Mouse (Mus musculus): ENCODE measurements at regions not wholly inside any gene's neighbourhood (a gene's known extent, or its start where the extent isn't known, plus 50 kb on each side); places are given as distances from the start of the nearest gene placed in this dataset.
A peak's percentile ranks its signal among the peaks of the same experiment; 100 is the strongest.

DNA sequence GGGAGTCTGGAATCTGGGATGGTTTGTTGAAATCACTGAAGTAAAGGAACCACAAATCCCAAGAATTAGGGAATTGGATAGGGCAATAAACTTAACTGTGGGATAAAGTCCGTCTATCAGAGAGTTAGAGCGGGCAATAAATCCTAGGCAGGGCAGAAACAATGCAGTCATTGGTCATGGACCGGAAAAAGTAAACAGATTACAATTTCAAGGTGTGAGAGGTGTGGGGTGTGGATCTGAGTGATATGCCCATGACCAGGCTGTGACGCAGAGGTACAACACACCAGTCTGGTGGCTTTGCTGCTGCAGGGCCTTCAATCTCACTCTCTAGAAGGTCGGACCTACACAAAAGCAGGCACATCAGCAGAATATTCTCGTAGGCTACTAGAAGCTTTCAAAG is 206.1 kb upstream of the Klf14 start:
- no peak for DNase-seq (ENCODE audit: low spot score)
- Histone ChIP-seq H3K9me3 (replicated peaks; ENCODE audit: low read length) (no peaks in the 10 kb centered on the region), H3K4me1 (replicated peaks; ENCODE audit: insufficient read depth, low read length) (no peaks in the 10 kb centered on the region), H3K9ac (ENCODE audit: low read depth, low read length) (no peak overlapping the region), H3K27ac (no peak overlapping the region), H3K36me3 (ENCODE audit: insufficient read depth, low read length) (no peaks in the 10 kb centered on the region), H3K4me3 (replicated peaks; ENCODE audit: low read depth, low read length) (no peak overlapping the region), H3K4me2 (ENCODE audit: low read length) (no peak overlapping the region), H3K27me3 (ENCODE audit: insufficient read depth, low read length) (no peaks in the 10 kb centered on the region)
- 55% methylated on average over 6 of the region's 6 CpGs for WGBS
- ATAC-seq (replicated peaks; ENCODE audit: low FRiP score, low read depth), result no peak
- TF ChIP-seq CTCF (IDR thresholded peaks at IDR 0.05; ENCODE audit: low read depth), result no peak

DNA sequence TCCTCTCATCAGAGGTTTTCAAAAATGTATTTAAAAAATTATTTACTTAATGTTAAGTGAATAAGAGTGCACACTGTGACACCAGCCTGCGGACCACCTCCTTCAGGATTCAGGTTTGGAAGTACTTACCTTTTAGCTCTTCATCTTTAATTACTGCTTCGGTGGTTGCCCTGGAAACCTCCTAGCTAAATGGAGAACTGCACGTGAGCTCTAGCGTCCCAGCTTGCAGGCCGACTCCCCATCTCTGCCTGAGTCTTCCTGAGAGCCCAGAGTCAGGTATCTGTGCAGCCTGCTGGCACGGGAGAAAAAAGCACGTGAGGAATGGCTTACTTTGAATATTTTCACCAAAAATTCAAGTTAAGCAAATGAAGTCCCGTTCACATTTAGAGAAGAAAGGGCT is 207.5 kb upstream of the Klf14 start:
- no peak for DNase-seq (ENCODE audit: low spot score)
- TF ChIP-seq CTCF (IDR thresholded peaks at IDR 0.05; ENCODE audit: low read depth), result no peak
- ATAC-seq (replicated peaks; ENCODE audit: low FRiP score, low read depth), result no peak
- no peaks in the 10 kb centered on the region for H3K36me3 ChIP-seq (ENCODE audit: insufficient read depth, low read length)
- H3K4me1 ChIP-seq (replicated peaks; ENCODE audit: insufficient read depth, low read length), result no peaks in the 10 kb centered on the region
- no peak overlapping the region for H3K9ac ChIP-seq (ENCODE audit: low read depth, low read length)
- no peaks in the 10 kb centered on the region for H3K9me3 ChIP-seq (replicated peaks; ENCODE audit: low read length)
- H3K27me3 ChIP-seq (ENCODE audit: insufficient read depth, low read length), result no peaks in the 10 kb centered on the region
- H3K27ac ChIP-seq, result no peak overlapping the region
- no peak overlapping the region for H3K4me2 ChIP-seq (ENCODE audit: low read length)
- WGBS, result 59% methylated on average over 8 of the region's 8 CpGs
- H3K4me3 ChIP-seq (replicated peaks; ENCODE audit: low read depth, low read length), result no peak overlapping the region

DNA sequence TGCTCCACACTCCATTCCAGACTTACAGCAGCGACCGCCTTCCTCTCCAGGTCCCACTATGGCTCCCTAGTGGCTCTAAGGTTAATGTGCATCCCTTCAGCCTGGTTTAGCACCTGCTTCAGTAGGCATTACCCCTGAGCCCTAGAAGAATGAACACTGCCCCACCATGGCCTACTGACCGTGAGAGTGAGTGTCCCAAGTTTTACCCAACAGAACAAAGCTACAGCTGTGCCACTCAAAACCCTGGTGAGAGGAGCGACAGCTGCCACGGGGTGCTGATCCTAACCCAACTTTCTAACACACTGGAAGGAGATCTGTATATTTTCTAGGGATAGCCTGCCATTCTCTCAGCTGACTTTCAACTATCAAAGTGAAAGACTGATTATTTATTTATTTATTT is 208.9 kb upstream of the Klf14 start:
- TF ChIP-seq CTCF (IDR thresholded peaks at IDR 0.05; ENCODE audit: low read depth), result no peak
- H3K4me3 ChIP-seq (replicated peaks; ENCODE audit: low read depth, low read length), result no peak overlapping the region
- ATAC-seq (replicated peaks; ENCODE audit: low FRiP score, low read depth) (no peak), DNase-seq (ENCODE audit: low spot score) (no peak)
- no peaks in the 10 kb centered on the region for H3K27me3 ChIP-seq (ENCODE audit: insufficient read depth, low read length)
- no peak overlapping the region for H3K4me2 ChIP-seq (ENCODE audit: low read length)
- H3K9me3 ChIP-seq (replicated peaks; ENCODE audit: low read length), result no peaks in the 10 kb centered on the region
- H3K27ac ChIP-seq, result no peak overlapping the region
- H3K36me3 ChIP-seq (ENCODE audit: insufficient read depth, low read length), result no peaks in the 10 kb centered on the region
- H3K4me1 ChIP-seq (replicated peaks; ENCODE audit: insufficient read depth, low read length), result no peaks in the 10 kb centered on the region
- H3K9ac ChIP-seq (ENCODE audit: low read depth, low read length), result no peak overlapping the region
- 93% methylated on average over 5 of the region's 5 CpGs for WGBS

DNA sequence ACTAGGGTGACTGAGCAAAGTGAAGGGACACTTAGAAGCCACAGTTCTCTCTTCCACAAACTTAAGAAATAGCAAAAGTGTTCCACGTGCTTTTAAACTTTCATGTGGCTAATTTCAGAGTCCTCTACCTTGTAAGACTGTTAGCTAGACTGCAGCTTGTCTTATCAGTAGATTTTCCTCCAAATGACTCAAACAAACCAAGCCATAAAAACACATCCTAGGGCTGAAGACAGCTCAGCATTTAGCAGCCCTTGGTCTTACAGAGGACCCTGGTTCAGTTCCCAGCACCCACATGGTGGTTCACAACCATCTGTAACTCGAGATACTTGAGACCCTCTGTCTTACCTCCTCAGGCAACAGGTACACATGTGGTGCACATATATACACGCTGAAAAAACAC is 209.9 kb upstream of the Klf14 start:
- H3K4me2 ChIP-seq (ENCODE audit: low read length), result no peak overlapping the region
- H3K9me3 ChIP-seq (replicated peaks; ENCODE audit: low read length), result no peaks in the 10 kb centered on the region
- TF ChIP-seq CTCF (IDR thresholded peaks at IDR 0.05; ENCODE audit: low read depth), result no peak
- no peaks in the 10 kb centered on the region for H3K36me3 ChIP-seq (ENCODE audit: insufficient read depth, low read length)
- no peak for DNase-seq (ENCODE audit: low spot score)
- H3K4me1 ChIP-seq (replicated peaks; ENCODE audit: insufficient read depth, low read length), result no peaks in the 10 kb centered on the region
- H3K27me3 ChIP-seq (ENCODE audit: insufficient read depth, low read length), result no peaks in the 10 kb centered on the region
- no peak overlapping the region for H3K27ac ChIP-seq
- no peak overlapping the region for H3K4me3 ChIP-seq (replicated peaks; ENCODE audit: low read depth, low read length)
- no peak overlapping the region for H3K9ac ChIP-seq (ENCODE audit: low read depth, low read length)
- ATAC-seq (replicated peaks; ENCODE audit: low FRiP score, low read depth), result no peak
- WGBS, result 91% methylated on average over 3 of the region's 3 CpGs

DNA sequence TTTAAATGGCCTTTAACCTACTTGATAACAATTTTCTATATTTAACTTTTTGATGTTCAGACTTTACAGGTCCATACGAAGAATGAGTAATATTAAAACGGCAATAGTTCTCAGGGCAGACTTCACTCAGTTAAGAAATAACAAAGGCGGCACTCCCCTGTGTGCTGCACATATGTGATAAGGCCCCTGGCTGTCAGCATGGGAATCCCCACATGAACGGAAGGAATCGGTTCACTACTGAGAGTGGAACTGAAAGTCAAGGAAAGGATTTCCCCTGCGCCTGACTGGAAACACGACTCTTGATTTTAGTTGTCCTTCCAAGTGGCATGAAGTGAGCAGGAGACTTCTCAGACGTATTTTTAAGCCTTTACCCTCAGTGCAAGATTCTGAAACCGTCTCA is 210.5 kb upstream of the Klf14 start:
- TF ChIP-seq CTCF (IDR thresholded peaks at IDR 0.05; ENCODE audit: low read depth), result no peak
- WGBS, result 68% methylated on average over 9 of the region's 9 CpGs

DNA sequence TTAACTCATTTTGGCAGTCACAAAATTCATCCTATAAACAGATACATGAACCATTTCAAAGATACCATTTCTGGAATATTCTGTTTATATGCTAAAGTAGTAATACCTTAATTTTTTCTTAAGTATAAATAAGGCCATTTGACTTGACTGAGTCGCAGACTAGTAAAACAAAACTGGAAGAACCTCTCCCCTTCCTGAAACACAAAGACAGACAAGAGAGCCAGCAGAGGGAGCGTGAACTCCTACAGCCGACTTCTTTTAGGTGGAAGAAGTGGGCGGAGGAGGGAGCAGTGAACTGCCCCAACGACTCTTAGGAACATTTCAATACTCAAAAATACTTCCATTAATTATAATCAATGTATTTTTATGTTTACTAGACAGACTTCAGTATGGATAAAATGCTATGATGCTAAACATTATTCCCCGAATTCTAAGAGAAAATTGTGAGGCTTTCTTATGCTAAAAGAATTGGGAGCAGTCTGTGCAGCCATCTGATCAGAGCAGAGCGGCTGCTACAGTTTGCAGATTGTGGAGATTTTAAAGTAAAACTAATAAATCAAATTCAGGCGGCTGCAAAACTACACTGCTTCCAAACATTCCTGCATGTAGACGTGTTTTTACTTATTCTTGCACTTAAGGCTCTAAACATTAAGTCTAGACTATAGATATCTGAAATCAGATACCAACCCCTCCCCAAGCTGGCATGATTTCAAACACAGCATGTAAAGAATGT is 211.2 kb upstream of the Klf14 start:
- Histone ChIP-seq H3K27ac (no peak overlapping the region), H3K9ac (ENCODE audit: low read depth, low read length) (no peak overlapping the region), H3K4me3 (replicated peaks; ENCODE audit: low read depth, low read length) (no peak overlapping the region), H3K36me3 (ENCODE audit: insufficient read depth, low read length) (no peaks in the 10 kb centered on the region), H3K9me3 (replicated peaks; ENCODE audit: low read length) (no peaks in the 10 kb centered on the region), H3K4me2 (ENCODE audit: low read length) (no peak overlapping the region), H3K27me3 (ENCODE audit: insufficient read depth, low read length) (no peaks in the 10 kb centered on the region), H3K4me1 (replicated peaks; ENCODE audit: insufficient read depth, low read length) (no peaks in the 10 kb centered on the region)
- WGBS, result 30% methylated on average over 9 of the region's 9 CpGs
- peak; percentile 26; the same call in 1 of the 2 replicates for TF ChIP-seq CTCF (IDR thresholded peaks at IDR 0.05; ENCODE audit: low read depth)
- DNase-seq (ENCODE audit: low spot score) (peak; percentile 57), ATAC-seq (replicated peaks; ENCODE audit: low FRiP score, low read depth) (no peak)

More for the DNA sequence above, 210.5 kb upstream of the Klf14 start:
- Histone ChIP-seq H3K9me3 (replicated peaks; ENCODE audit: low read length) (no peaks in the 10 kb centered on the region), H3K4me1 (replicated peaks; ENCODE audit: insufficient read depth, low read length) (no peaks in the 10 kb centered on the region), H3K27me3 (ENCODE audit: insufficient read depth, low read length) (no peaks in the 10 kb centered on the region), H3K36me3 (ENCODE audit: insufficient read depth, low read length) (no peaks in the 10 kb centered on the region), H3K9ac (ENCODE audit: low read depth, low read length) (no peak overlapping the region), H3K27ac (no peak overlapping the region), H3K4me3 (replicated peaks; ENCODE audit: low read depth, low read length) (no peak overlapping the region), H3K4me2 (ENCODE audit: low read length) (no peak overlapping the region)
- DNase-seq (ENCODE audit: low spot score) (no peak), ATAC-seq (replicated peaks; ENCODE audit: low FRiP score, low read depth) (no peak)

Data from kidney, postnatal 0 days (tissue).